Mouse (Mus musculus): ENCODE results near the gene Aldh8a1.

- no peak for TF ChIP-seq POLR2A (IDR thresholded peaks at IDR 0.05; ENCODE audit: insufficient read length, low read depth)
- no peak for TF ChIP-seq MAX (IDR thresholded peaks at IDR 0.05; ENCODE audit: low read depth)
- TF ChIP-seq TCF12 (IDR thresholded peaks at IDR 0.05; ENCODE audit: insufficient read depth, poor library complexity, severe bottlenecking), result no peak
Observed at GRCm38 (mm10) chr10:21337191-21337590, 39.9 kb upstream of the Aldh8a1 start.

Data from myocyte (in vitro differentiated cells).